In the genomic region with DNA sequence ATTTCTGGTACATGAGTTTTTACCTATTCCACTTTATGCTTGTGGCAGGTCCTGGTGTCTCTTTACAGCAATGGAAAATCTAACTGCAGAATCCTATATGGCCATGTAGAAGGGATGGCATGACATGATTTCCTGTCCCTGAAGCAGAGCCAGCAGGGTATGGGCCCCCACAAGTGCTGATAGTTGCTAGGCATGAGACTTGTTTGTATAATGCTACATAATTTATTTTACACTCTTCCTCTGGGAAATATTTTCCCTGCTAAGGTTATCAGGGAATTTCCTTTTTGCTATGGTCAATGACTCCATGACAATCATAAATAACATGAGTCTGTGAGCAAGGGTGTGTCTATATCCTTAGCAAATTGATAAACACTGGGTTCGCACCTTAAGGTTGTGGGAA, we compare ENCODE assay signal across 35 mouse cellular contexts.
"Had no signal": no experiment of that assay in that cellular context is flagged by ENCODE, and none has a peak within 500 bp of the region (broad histone marks: within the 10 kb centered on the region; RNA-seq: fewer than 3 reads in every experiment).

No protein-coding gene starts in this region.

- H3K27ac ChIP-seq: heart, adult 2 months; heart, embryonic 10.5 days; heart, embryonic 13.5 days; heart, embryonic 15.5 days; hindbrain, embryonic 10.5 days; hindbrain, embryonic 12.5 days; hindbrain, embryonic 13.5 days; hindbrain, embryonic 14.5 days; hindbrain, embryonic 15.5 days; hindbrain, postnatal 0 days; intestine, embryonic 15.5 days; kidney, embryonic 15.5 days; kidney, postnatal 0 days; layer of hippocampus, adult 2 months had no signal

- H3K4me2 ChIP-seq: heart, embryonic 11.5 days; heart, embryonic 12.5 days; heart, embryonic 13.5 days; heart, embryonic 15.5 days; hindbrain, embryonic 12.5 days; hindbrain, embryonic 13.5 days; hindbrain, embryonic 14.5 days; hindbrain, embryonic 15.5 days; intestine, embryonic 15.5 days; kidney, embryonic 15.5 days had no signal

- H3K27me3 ChIP-seq: heart, embryonic 12.5 days; heart, embryonic 13.5 days; heart, embryonic 15.5 days; hindbrain, embryonic 12.5 days; hindbrain, embryonic 13.5 days; hindbrain, embryonic 15.5 days; intestine, embryonic 15.5 days; kidney, embryonic 15.5 days had no signal

- H3K9ac ChIP-seq: heart, embryonic 12.5 days; heart, embryonic 13.5 days; heart, embryonic 15.5 days; hindbrain, embryonic 12.5 days; hindbrain, embryonic 13.5 days; hindbrain, embryonic 14.5 days; hindbrain, embryonic 15.5 days; intestine, embryonic 15.5 days; kidney, embryonic 15.5 days had no signal

- H3K36me3 ChIP-seq: heart, embryonic 10.5 days; heart, embryonic 12.5 days; heart, embryonic 13.5 days; heart, embryonic 15.5 days; hindbrain, embryonic 10.5 days; hindbrain, embryonic 12.5 days; hindbrain, embryonic 13.5 days; hindbrain, embryonic 15.5 days; intestine, embryonic 15.5 days; kidney, embryonic 15.5 days had no signal

- H3K9me3 ChIP-seq: heart, embryonic 10.5 days; heart, embryonic 12.5 days; heart, embryonic 13.5 days; heart, embryonic 15.5 days; hindbrain, embryonic 10.5 days; hindbrain, embryonic 12.5 days; hindbrain, embryonic 13.5 days; hindbrain, embryonic 15.5 days; intestine, embryonic 15.5 days; kidney, embryonic 15.5 days had no signal

- H3K4me3 ChIP-seq: heart, adult 2 months; heart, embryonic 10.5 days; heart, embryonic 12.5 days; heart, embryonic 13.5 days; heart, embryonic 15.5 days; hindbrain, embryonic 10.5 days; hindbrain, embryonic 12.5 days; hindbrain, embryonic 13.5 days; hindbrain, embryonic 15.5 days; intestine, embryonic 15.5 days; kidney, embryonic 15.5 days; layer of hippocampus, adult 2 months had no signal

- ATAC-seq: hindbrain, embryonic 16.5 days; hindbrain, postnatal 0 days; inflammation-experienced regulatory T-cells, adult 6 months; intestine, embryonic 15.5 days; intestine, embryonic 16.5 days; intestine, postnatal 0 days had no signal

- H3K4me1 ChIP-seq: heart, embryonic 10.5 days; heart, embryonic 12.5 days; heart, embryonic 13.5 days; heart, embryonic 15.5 days; hindbrain, embryonic 10.5 days; hindbrain, embryonic 12.5 days; hindbrain, embryonic 13.5 days; hindbrain, embryonic 15.5 days; intestine, embryonic 15.5 days; kidney, embryonic 15.5 days had no signal

- DNase-seq: heart, adult 2 months; heart, postnatal 10 days; heart, postnatal 14 days; heart, postnatal 36 days; heart, postnatal 4 days; kidney, adult 11 months; kidney, adult 18-20 months; kidney, adult 2 months; kidney, adult 8-10 months; kidney, adult 9 months; kidney, postnatal 10 days; kidney, postnatal 14 days; kidney, postnatal 25 days; kidney, postnatal 36 days; kidney, postnatal 4 days; layer of hippocampus, adult 9-11 months had no signal
